Mouse (Mus musculus): Measurements from ENCODE around the gene Acad12.
A peak's percentile ranks its signal among the peaks of the same experiment; 100 is the strongest.

Gene Acad12

DNA sequence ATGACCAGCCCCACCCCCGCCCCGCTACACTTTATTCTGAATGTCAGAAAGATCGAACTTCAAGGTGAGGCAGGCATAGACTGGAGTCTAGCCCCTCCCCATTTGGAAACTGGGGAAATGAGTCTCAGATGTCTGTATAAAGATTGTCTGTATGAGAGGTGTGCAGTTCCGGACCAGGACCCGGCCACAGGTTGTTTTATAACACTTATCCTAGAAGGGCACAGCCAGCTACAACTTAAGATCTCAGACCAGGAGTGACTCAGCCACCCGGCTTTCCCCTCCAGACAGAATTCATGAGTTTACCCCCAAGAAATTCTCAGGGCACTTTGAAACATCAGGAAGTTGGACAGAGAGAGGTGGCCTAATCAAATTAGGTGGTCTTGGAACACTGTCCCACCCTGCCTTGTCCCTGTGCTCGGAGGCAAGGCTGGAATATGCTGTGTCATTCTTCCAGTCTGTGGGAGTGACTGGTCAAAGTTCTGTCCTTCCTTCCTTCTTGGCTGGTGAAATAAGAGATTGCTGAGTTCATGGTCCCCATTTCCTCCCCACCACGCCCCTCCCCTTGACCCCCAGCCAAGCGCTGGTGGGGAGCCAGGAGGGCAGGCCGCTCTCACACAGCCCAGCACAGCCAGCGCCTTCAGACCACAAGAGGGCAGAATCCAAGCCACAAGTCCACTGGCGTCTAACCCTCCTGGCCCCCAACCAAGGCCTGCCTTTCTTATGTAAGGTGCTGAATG is 34.8 kb downstream of the Acad12 start:
- DNase-seq (ENCODE audit: low read depth): peak; percentile 99

DNA sequence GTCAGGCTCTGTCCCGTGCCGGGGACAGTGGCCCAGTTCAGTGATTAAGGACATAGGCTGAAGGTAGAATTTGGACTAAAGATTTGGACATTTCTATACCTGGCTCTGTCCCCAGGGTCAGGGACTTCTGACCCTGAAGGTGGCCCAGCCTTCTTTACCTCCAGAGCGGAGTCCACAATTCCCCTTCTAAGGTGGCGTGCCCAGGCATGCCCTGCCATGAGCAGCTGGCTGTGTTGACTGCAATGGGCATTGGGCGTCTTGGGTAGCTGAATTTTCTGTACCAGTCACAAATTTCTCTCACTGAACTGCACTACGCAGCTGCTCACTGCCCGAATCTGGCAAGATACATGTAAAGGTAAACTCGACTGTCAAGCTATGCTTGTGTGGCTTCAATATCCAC is 36.8 kb downstream of the Acad12 start:
- no peak for DNase-seq (ENCODE audit: low read depth)

GRCm38 (mm10) chr5:121576927-121577488 is 41.7 kb downstream of the Acad12 start:
- no peak for DNase-seq (ENCODE audit: low read depth)

- DNase-seq (ENCODE audit: low read depth): no peak
Observed at GRCm38 (mm10) chr5:121575867-121576266, 42.9 kb downstream of the Acad12 start.

GRCm38 (mm10) chr5:121574145-121574544 is 44.6 kb downstream of the Acad12 start:
- DNase-seq (ENCODE audit: low read depth): no peak

GRCm38 (mm10) chr5:121570787-121571186 is 48.0 kb downstream of the Acad12 start:
- no peak for DNase-seq (ENCODE audit: low read depth)

GRCm38 (mm10) chr5:121569881-121570420 is 48.8 kb downstream of the Acad12 start:
- DNase-seq (ENCODE audit: low read depth): no peak

GRCm38 (mm10) chr5:121566035-121566681 is 52.6 kb downstream of the Acad12 start:
- no peak for DNase-seq (ENCODE audit: low read depth)

GRCm38 (mm10) chr5:121564468-121564895 is 54.3 kb downstream of the Acad12 start:
- DNase-seq (ENCODE audit: low read depth): peak; percentile 89

DNA sequence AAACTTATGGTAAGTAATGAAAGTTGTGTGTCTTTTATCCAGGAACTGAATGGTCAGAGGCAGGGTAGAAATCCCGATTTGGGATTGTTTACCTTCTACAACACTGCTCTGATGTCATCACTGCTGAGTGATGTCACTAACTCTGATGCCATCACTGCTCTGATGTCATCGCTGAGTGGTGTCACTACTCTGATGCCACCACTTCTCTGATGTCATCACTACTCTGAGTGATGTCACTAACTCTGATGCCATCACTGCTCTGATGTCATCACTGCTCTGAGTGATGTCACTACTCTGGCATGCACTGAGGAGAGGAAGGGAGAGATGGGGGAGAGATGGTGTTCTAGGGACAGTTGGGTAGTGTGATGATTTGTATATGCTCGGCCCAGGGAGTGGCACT is 56.3 kb downstream of the Acad12 start:
- DNase-seq (ENCODE audit: low read depth): no peak

DNA sequence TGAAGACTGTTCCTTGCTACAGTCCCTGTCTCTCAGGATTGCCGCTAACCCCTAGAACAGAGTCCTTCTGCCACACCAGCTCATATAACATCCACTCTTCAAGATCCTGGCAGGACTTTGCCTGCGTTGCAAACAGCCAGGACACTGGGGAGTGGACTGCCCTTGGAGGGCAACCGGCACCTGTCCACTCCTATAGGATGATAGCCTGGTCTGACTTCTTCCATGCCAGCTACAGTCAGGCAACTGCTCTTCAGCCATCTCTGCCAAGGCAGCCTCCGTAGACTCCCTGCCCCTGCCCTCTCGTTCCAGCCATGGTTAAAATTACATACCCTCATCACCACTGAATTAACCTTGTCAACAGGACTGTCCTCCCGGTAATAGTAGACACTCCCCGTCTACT is 69.5 kb downstream of the Acad12 start:
- DNase-seq (ENCODE audit: low read depth): no peak

GRCm38 (mm10) chr5:121547084-121547483 is 71.7 kb downstream of the Acad12 start:
- no peak for DNase-seq (ENCODE audit: low read depth)

All from 416B (cell line).